10 mouse cellular contexts compared by ENCODE assay signal in genomic region chr8:47947672-47948618, GRCm38 (mm10). TPM values are rescaled to one million over a fixed set of nuclear protein-coding genes. Genes with fewer than 3 reads are reported as not detected.
A peak's percentile ranks its signal among the peaks of the same experiment; 100 is the strongest.
DNase-seq lines count a peak whose midpoint lies in the region; ATAC-seq and TF ChIP-seq lines count a peak whose summit lies in the region.
"Had no signal": no experiment of that assay in that cellular context is flagged by ENCODE, and none has a peak within 500 bp of the region (broad histone marks: within the 10 kb centered on the region; RNA-seq: fewer than 3 reads in every experiment).

No protein-coding gene starts in this region.

- intact Hi-C loops in heart, postnatal 25 days (cut with DNase I) = no loop called here

- H3K4me2 ChIP-seq in heart, postnatal 0 days (ENCODE audit: low read depth, low read length) = peak overlapping the region; percentile 38
- H3K4me2 ChIP-seq in liver, embryonic 13.5 days = peak overlapping the region; percentile 9

- ATAC-seq in heart, postnatal 0 days (ENCODE audit: insufficient read depth, low read depth) = no peak
- no peak for ATAC-seq in liver, embryonic 13.5 days (ENCODE audit: low read depth)
- ATAC-seq: Patski had no signal

- no peaks in the 10 kb centered on the region for H3K27me3 ChIP-seq in heart, postnatal 0 days (ENCODE audit: control insufficient read depth, insufficient read depth, low read length)
- no peaks in the 10 kb centered on the region for H3K27me3 ChIP-seq in thymus, adult 2 months (ENCODE audit: control insufficient read depth, insufficient read depth, low read length)
- no peaks in the 10 kb centered on the region for H3K27me3 ChIP-seq in liver, embryonic 13.5 days
- H3K27me3 ChIP-seq: Patski had no signal

- TF ChIP-seq CTCF in heart, postnatal 0 days (IDR thresholded peaks at IDR 0.05; ENCODE audit: low read depth) = no peak
- TF ChIP-seq CTCF in thymus, adult 2 months (IDR thresholded peaks at IDR 0.05; ENCODE audit: borderline replicate concordance, control insufficient read depth, extremely low read depth, insufficient read depth, low read length, poor library complexity) = no peak

- peaks cover 13% of the 10 kb centered on the region for H3K4me1 ChIP-seq in heart, postnatal 0 days (ENCODE audit: control insufficient read depth, insufficient read depth)
- peaks cover 2% of the 10 kb centered on the region for H3K4me1 ChIP-seq in thymus, adult 2 months (replicated peaks; ENCODE audit: control insufficient read depth, insufficient read depth, low read length)
- 0 out of 2 replicates have a peak, but pooled peaks cover 4% of the 10 kb centered on the region for H3K4me1 ChIP-seq in liver, embryonic 13.5 days (replicated peaks)

- H3K36me3 ChIP-seq in heart, postnatal 0 days (replicated peaks; ENCODE audit: control insufficient read depth, insufficient read depth, low read length) = 0 out of 2 replicates have a peak, but pooled peaks cover 5% of the 10 kb centered on the region
- H3K36me3 ChIP-seq in thymus, adult 2 months (ENCODE audit: control insufficient read depth, insufficient read depth, low read length) = no peaks in the 10 kb centered on the region
- H3K36me3 ChIP-seq in liver, embryonic 13.5 days = no peaks in the 10 kb centered on the region

- 0 out of 2 replicates have a peak, but pooled peaks have one; percentile 39 for TF ChIP-seq EP300 in heart, postnatal 0 days (IDR thresholded peaks at IDR 0.05; ENCODE audit: low read depth)

- H3K9me3 ChIP-seq in heart, postnatal 0 days (replicated peaks; ENCODE audit: control insufficient read depth, low read length) = no peaks in the 10 kb centered on the region
- H3K9me3 ChIP-seq in liver, embryonic 13.5 days (replicated peaks) = no peaks in the 10 kb centered on the region

- DNase-seq in heart, postnatal 0 days (ENCODE audit: low spot score) = peak; percentile 43
- no peak for DNase-seq in heart, postnatal 25 days (ENCODE audit: low spot score)
- no peak for DNase-seq in thymus, adult 2 months
- no peak for DNase-seq in thymus, postnatal 36 days
- DNase-seq in liver, embryonic 13.5 days = no peak
- no peak for DNase-seq in adrenal gland, postnatal 36 days
- DNase-seq in layer of hippocampus, postnatal 10 days (ENCODE audit: low spot score in 2 of 2) = no peak
- DNase-seq in gastrocnemius, postnatal 25 days = no peak
- DNase-seq: cerebellum, adult 2 months had no signal

- TF ChIP-seq POLR2A in thymus, adult 2 months (IDR thresholded peaks at IDR 0.05; ENCODE audit: control insufficient read depth, extremely low read depth, insufficient read depth, low read length, poor library complexity) = no peak

- H3K27ac ChIP-seq in heart, postnatal 0 days (ENCODE audit: low read depth) = peak overlapping the region; percentile 64
- no peak overlapping the region for H3K27ac ChIP-seq in thymus, adult 2 months (ENCODE audit: control insufficient read depth, insufficient read depth, low read length)
- no peak overlapping the region for H3K27ac ChIP-seq in liver, embryonic 13.5 days

- 50% methylated on average over 19 of the region's 19 CpGs for WGBS in heart, postnatal 0 days
- 6% methylated on average over 19 of the region's 19 CpGs for WGBS in thymus, adult 2 months
- WGBS in liver, embryonic 13.5 days (ENCODE audit: insufficient replicate concordance) = 13% methylated on average over 19 of the region's 19 CpGs

- no peak overlapping the region for H3K4me3 ChIP-seq in heart, postnatal 0 days (ENCODE audit: low read depth, low read length)
- 0 out of 2 replicates have a peak overlapping the region, but pooled peaks have one; percentile 19 for H3K4me3 ChIP-seq in thymus, adult 2 months (ENCODE audit: control insufficient read depth, insufficient read depth, low read length)
- no peak overlapping the region for H3K4me3 ChIP-seq in liver, embryonic 13.5 days (replicated peaks)

- no peak overlapping the region for H3K9ac ChIP-seq in heart, postnatal 0 days (replicated peaks; ENCODE audit: low read depth, low read length)
- H3K9ac ChIP-seq in liver, embryonic 13.5 days = no peak overlapping the region

RNA-seq across cellular contexts. Expression of gene Wwc2, which starts 42.8 kb away (rescaled TPM):
- total RNA-seq in heart, postnatal 0 days (2014; rRNA removed; ENCODE audit: low replicate concordance) = 18.5 and 21.1 TPM in 2 replicates
- polyA plus RNA-seq in heart, postnatal 0 days (2015; fragmentation: Nextera tagmentation; extraction: Ambion mirVana) = 8.0 and 8.2 TPM in 2 replicates
- 10 to 100 TPM; 25.0 to 28.2 TPM for total RNA-seq in heart, postnatal 25 days (2021)
- polyA plus RNA-seq in thymus, adult 2 months (2012; rRNA removed) = 1.8 and 2.0 TPM in 2 replicates
- polyA plus RNA-seq in liver, embryonic 13.5 days (2015; fragmentation: Nextera tagmentation; extraction: Ambion mirVana) = 1.5 and 1.6 TPM in 2 replicates
- 10 to 100 TPM; 25.1 to 26.0 TPM for total RNA-seq in adrenal gland, postnatal 36 days (2021)
- total RNA-seq in layer of hippocampus, postnatal 10 days (2021) = 10 to 100 TPM; 26.6 to 29.1 TPM
- 1 to 10 TPM; 7.2 to 7.5 TPM for total RNA-seq in gastrocnemius, postnatal 25 days (2021)
